Mouse (Mus musculus) CH12.LX (cell line): ENCODE data around the gene Zfp219. TPM values are rescaled to one million over a fixed set of nuclear protein-coding genes. Genes with fewer than 3 reads are reported as not detected.

Experiments
- DNase-seq: peaks from one replicate; pipeline ENCODE4 v3.0.0-alpha.2; 2013; ENCODE audit errors: extremely low read depth
- H3K27ac ChIP-seq: 2 replicates; pipeline ENCODE4 v1.5.1; 2012; ENCODE audit warnings: low read depth, mild to moderate bottlenecking, control low read depth, moderate library complexity; ENCODE audit not compliant: insufficient read depth
- H3K27me3 ChIP-seq: replicated peaks from 2 replicates; pipeline ENCODE3; 2012; ENCODE audit warnings: inconsistent platforms
- H3K36me3 ChIP-seq, 2 experiments: replicated peaks in 1 of 2; 2 replicates each; pipeline versions ENCODE3 to v1.6.1; 2012; ENCODE audit warnings: inconsistent platforms in 1 of 2, low read length in 1 of 2, mild to moderate bottlenecking in 1 of 2, mixed read lengths in 1 of 2, moderate library complexity in 1 of 2; ENCODE audit not compliant: control insufficient read depth in 1 of 2, insufficient read depth in 1 of 2
- H3K4me1 ChIP-seq, 2 experiments: 2 replicates each; pipeline ENCODE4 v1.6.1; 2012; ENCODE audit warnings: inconsistent platforms in 1 of 2, moderate library complexity in 1 of 2; ENCODE audit not compliant: insufficient read depth in 2 of 2, control insufficient read depth in 1 of 2
- H3K4me2 ChIP-seq: 2 replicates; pipeline ENCODE4 v1.6.1; 2012; ENCODE audit warnings: low read depth, mild to moderate bottlenecking, control low read depth; ENCODE audit not compliant: poor library complexity, insufficient read depth, severe bottlenecking
- H3K4me3 ChIP-seq, 3 experiments: fragments of 150-350 bp in 1 of 3; sonication (generic) in 1 of 3; replicated peaks in 1 of 3; 2 replicates each; pipeline versions ENCODE3 to v1.5.1; 2011 to 2012; ENCODE audit warnings: low read depth in 2 of 3, low read length in 2 of 3, mild to moderate bottlenecking in 2 of 3, moderate library complexity in 2 of 3, control low read depth in 1 of 3, improper control_type of control experiment in 1 of 3, inconsistent platforms in 1 of 3, mixed read lengths in 1 of 3; ENCODE audit not compliant: poor library complexity in 1 of 3
- H3K79me2 ChIP-seq: replicated peaks from 2 replicates; pipeline ENCODE4 v1.6.1; 2012; ENCODE audit warnings: mild to moderate bottlenecking, moderate library complexity; ENCODE audit not compliant: control insufficient read depth, poor library complexity, insufficient read depth, severe bottlenecking; ENCODE audit errors: extremely low read depth
- H3K9ac ChIP-seq: 2 replicates; pipeline ENCODE4 v1.6.1; 2012; ENCODE audit warnings: low read depth, mild to moderate bottlenecking, control low read depth, moderate library complexity; ENCODE audit not compliant: insufficient read depth
- H3K9me3 ChIP-seq: replicated peaks from 2 replicates; pipeline ENCODE3; 2012; ENCODE audit warnings: low read length, inconsistent platforms, mixed read lengths
- CHD1 ChIP-seq: IDR thresholded peaks from 2 replicates; pipeline ENCODE4 v1.6.1; 2012; ENCODE audit warnings: low read depth, low read length, improper control_type of control experiment, inconsistent platforms
- CTCF ChIP-seq, 2 experiments: IDR thresholded peaks in 1 of 2; conservative IDR thresholded peaks in 1 of 2; 2 replicates each; pipeline ENCODE4 v1.5.1; 2011 to 2012; ENCODE audit warnings: low read depth in 2 of 2, low read length in 2 of 2, improper control_type of control experiment in 1 of 2, inconsistent platforms in 1 of 2, mild to moderate bottlenecking in 1 of 2, moderate library complexity in 1 of 2
- E2F4 ChIP-seq: IDR thresholded peaks from 2 replicates; pipeline ENCODE4 v1.6.1; 2011; ENCODE audit warnings: low read depth, low read length, improper control_type of control experiment; ENCODE audit not compliant: insufficient replicate concordance
- EP300 ChIP-seq: IDR thresholded peaks from 2 replicates; pipeline ENCODE4 v1.6.1; 2011; ENCODE audit warnings: low read length, improper control_type of control experiment
- ETS1 ChIP-seq: conservative IDR thresholded peaks from 2 replicates; pipeline ENCODE4 v1.6.1; 2012; ENCODE audit warnings: low read depth, mild to moderate bottlenecking, inconsistent platforms, low read length, improper control_type of control experiment, moderate library complexity
- GABPA ChIP-seq: IDR thresholded peaks from 2 replicates; pipeline ENCODE4 v1.6.1; 2012; ENCODE audit warnings: low read depth, low read length, improper control_type of control experiment, inconsistent platforms; ENCODE audit not compliant: insufficient replicate concordance
- IRF4 ChIP-seq: IDR thresholded peaks from 2 replicates; pipeline ENCODE4 v1.6.1; 2014; ENCODE audit warnings: low read depth, mild to moderate bottlenecking, inconsistent platforms, low read length, improper control_type of control experiment
- JUN ChIP-seq: IDR thresholded peaks from 2 replicates; pipeline ENCODE4 v1.6.1; 2011; ENCODE audit warnings: low read depth, mild to moderate bottlenecking, low read length, improper control_type of control experiment, moderate library complexity; ENCODE audit not compliant: insufficient read depth
- JUND ChIP-seq: conservative IDR thresholded peaks from 2 replicates; pipeline ENCODE4 v1.6.1; 2011; ENCODE audit warnings: low read depth, low read length, improper control_type of control experiment
- MAFK ChIP-seq: IDR thresholded peaks from 2 replicates; pipeline ENCODE4 v1.6.1; 2011; ENCODE audit warnings: low read length, improper control_type of control experiment; ENCODE audit not compliant: insufficient replicate concordance
- MXI1 ChIP-seq: IDR thresholded peaks from 2 replicates; pipeline ENCODE4 v1.6.1; 2011; ENCODE audit warnings: mild to moderate bottlenecking, low read depth, low read length, improper control_type of control experiment
- RAD21 ChIP-seq: IDR thresholded peaks from 2 replicates; pipeline ENCODE4 v1.6.1; 2011; ENCODE audit warnings: low read depth, mild to moderate bottlenecking, low read length, improper control_type of control experiment, moderate library complexity
- SMC3 ChIP-seq: IDR thresholded peaks from 2 replicates; pipeline ENCODE4 v1.6.1; 2011; ENCODE audit warnings: low read depth, low read length, improper control_type of control experiment
- TBP ChIP-seq: conservative IDR thresholded peaks from 2 replicates; pipeline ENCODE4 v1.6.1; 2011; ENCODE audit warnings: low read depth, low read length, improper control_type of control experiment
- USF1 ChIP-seq: IDR thresholded peaks from 2 replicates; pipeline ENCODE4 v1.6.1; 2014; ENCODE audit warnings: low read depth, mild to moderate bottlenecking, inconsistent platforms, low read length, improper control_type of control experiment
- USF2 ChIP-seq: conservative IDR thresholded peaks from 2 replicates; pipeline ENCODE4 v1.6.1; 2011; ENCODE audit warnings: low read depth, low read length, improper control_type of control experiment
- ZC3H11A ChIP-seq: IDR thresholded peaks from 2 replicates; pipeline ENCODE4 v1.6.1; 2012; ENCODE audit warnings: low read depth, mild to moderate bottlenecking, inconsistent platforms, low read length, improper control_type of control experiment
- ZMIZ1 ChIP-seq: IDR thresholded peaks from 2 replicates; pipeline ENCODE4 v1.6.1; 2012; ENCODE audit warnings: low read depth, mild to moderate bottlenecking, inconsistent platforms, low read length, improper control_type of control experiment
- ZNF384 ChIP-seq: IDR thresholded peaks from 2 replicates; pipeline ENCODE4 v1.6.1; 2012; ENCODE audit warnings: low read depth, low read length, improper control_type of control experiment, inconsistent platforms
- dilution Hi-C: fragments of 300-500 bp; cut with MboI; formaldehyde crosslinking; loops from 2 replicates; pipeline ENCODE4 v1.14.3; 2020; ENCODE audit warnings: low sequenced_read_pairs; ENCODE audit not compliant: extremely low pct_unique_long_range_greater_than_20kb, extremely low pct_ligation_motif_present
- in situ Hi-C: fragments of 300-500 bp; cut with MboI; formaldehyde crosslinking; loops from 3 replicates; pipeline ENCODE4 v1.14.3; 2019; ENCODE audit warnings: low sequenced_read_pairs, low pct_ligation_motif_present, low pct_unique_long_range_greater_than_20kb, mixed read lengths
- polyA plus RNA-seq: library from polyadenylated mRNA; unstranded; fragments of >175 nt; gene quantifications from 2 replicates; pipeline ENCODE4 v1.2.1, GENCODE M21; 2012; ENCODE audit warnings: low read depth; ENCODE audit not compliant: insufficient read length
- total RNA-seq, 2 experiments: library from RNA; depleted of rRNA; stranded (reverse); fragments of 300-350 nt in 1 of 2; fragments of >200 nt in 1 of 2; gene quantifications; 2 replicates each; pipeline ENCODE4 v1.2.3; 2012 to 2014

Gene Zfp219
- total and polyA plus RNA-seq, 3 experiments: 15.8 to 20.8 (median 20.0) TPM

GRCm38 (mm10) chr14:51996231-51996841, 24.2 kb downstream of the Zfp219 start:
- no peak overlapping the region for H3K4me3 ChIP-seq
- no peaks in the 10 kb centered on the region for H3K79me2 ChIP-seq
- no peak overlapping the region for H3K4me2 ChIP-seq
- DNase-seq: no peak
- no peaks in the 10 kb centered on the region for H3K36me3 ChIP-seq
- dilution Hi-C loops: no loop called here
- in situ Hi-C loops: no loop called here
- no peaks in the 10 kb centered on the region for H3K9me3 ChIP-seq
- H3K27ac ChIP-seq: no peak overlapping the region
- no peak overlapping the region for H3K9ac ChIP-seq
- peaks cover 0 to 3% of the 10 kb centered on the region in 2 experiments; a peak in 1 of 4 replicates for H3K4me1 ChIP-seq
- H3K27me3 ChIP-seq: peaks cover 2% of the 10 kb centered on the region
- TF ChIP-seq SMC3: peak; percentile 48
- peak; percentile 30 for TF ChIP-seq RAD21
- no peak for TF ChIP-seq MXI1
- peak; percentile 74 for TF ChIP-seq ZNF384
- TF ChIP-seq CTCF (conservative IDR thresholded peaks at IDR 0.05 in 1 of 2, IDR thresholded peaks at IDR 0.05 in 1 of 2; ENCODE audit: low read depth in 2 of 2, low read length in 2 of 2): peak; percentile 31 to 65; a peak in 2 of 4 replicates
- no peak for TF ChIP-seq EP300

DNA sequence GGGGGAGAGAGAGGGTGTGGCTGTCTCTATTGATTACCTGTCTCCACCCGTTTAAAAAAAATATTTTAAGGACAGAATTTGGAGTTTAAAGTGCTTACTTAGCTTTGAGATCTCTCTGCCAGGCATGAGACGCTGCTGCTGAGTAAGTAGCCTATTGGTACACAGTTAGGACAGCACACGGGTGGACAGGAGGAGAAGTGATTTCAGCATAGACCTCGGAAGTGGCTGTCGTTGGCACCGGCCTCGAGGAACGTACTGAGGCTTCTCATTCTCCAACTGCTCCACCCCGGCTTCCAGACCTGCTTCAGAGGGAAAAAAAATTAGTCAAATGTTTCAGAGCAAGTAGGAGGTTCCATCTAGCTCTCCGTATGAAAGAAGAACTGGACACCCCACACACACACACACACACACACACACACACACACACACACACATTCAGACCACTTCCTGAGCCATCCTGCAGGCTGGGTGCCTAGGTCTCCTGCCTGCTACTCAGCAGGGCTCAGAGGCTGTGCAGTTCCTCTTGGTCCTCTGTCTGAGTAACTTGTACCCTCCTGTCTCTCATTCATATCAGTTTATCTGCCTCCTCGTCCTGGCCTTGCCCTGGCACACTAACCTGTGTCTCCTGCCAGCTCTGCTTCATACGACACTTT, 25.2 kb downstream of the Zfp219 start:
- DNase-seq: no peak
- Histone ChIP-seq H3K27ac (no peak overlapping the region), H3K4me2 (peak overlapping the region; percentile 29; the same call in 1 of the 2 replicates), H3K4me3 (no peak overlapping the region), H3K27me3 (peaks cover 2% of the 10 kb centered on the region), H3K79me2 (no peaks in the 10 kb centered on the region), H3K36me3 (no peaks in the 10 kb centered on the region), H3K9me3 (no peaks in the 10 kb centered on the region), H3K9ac (no peak overlapping the region), H3K4me1 (peaks cover 0 to 3% of the 10 kb centered on the region in 2 experiments; a peak in 1 of 4 replicates)
- TF ChIP-seq ZNF384 (no peak), RAD21 (no peak), GABPA (no peak), E2F4 (no peak), CHD1 (no peak), JUN (no peak), TBP (no peak), JUND (no peak), IRF4 (no peak), MXI1 (no peak), ZC3H11A (no peak), USF1 (no peak), ZMIZ1 (no peak), MAFK (no peak), ETS1 (no peak), USF2 (no peak)
- dilution Hi-C loops: no loop called here
- in situ Hi-C loops: no loop called here
